Mouse (Mus musculus) limb, embryonic 15.5 days (tissue): ENCODE measurements around the gene Macrod1. TPM values are rescaled to one million over a fixed set of nuclear protein-coding genes. Genes with fewer than 3 reads are reported as not detected.

ENCODE experiments used
- ATAC-seq: fragments of 200-750 bp; cut with Nextera tagmentation; 2 replicates; pipeline ENCODE4 v1.8.0; 2017; ENCODE audit warnings: low read depth, moderate TSS enrichment; ENCODE audit not compliant: insufficient number of reproducible peaks, low FRiP score, low TSS enrichment
- H3K27ac ChIP-seq: fragments of 300-500 bp; sonication (generic); 2 replicates; pipeline ENCODE4 v1.5.1; 2015; ENCODE audit warnings: moderate library complexity, mild to moderate bottlenecking, inconsistent platforms
- H3K27me3 ChIP-seq: fragments of 300-500 bp; sonication (generic); 2 replicates; pipeline ENCODE4 v1.6.1; 2015; ENCODE audit warnings: inconsistent platforms
- H3K36me3 ChIP-seq: fragments of 300-500 bp; sonication (generic); 2 replicates; pipeline ENCODE4 v1.6.1; 2015; ENCODE audit warnings: inconsistent platforms
- H3K4me1 ChIP-seq: fragments of 300-500 bp; sonication (generic); 2 replicates; pipeline ENCODE4 v1.6.1; 2015; ENCODE audit warnings: inconsistent platforms
- H3K4me2 ChIP-seq: fragments of 300-500 bp; sonication (generic); 2 replicates; pipeline ENCODE4 v1.6.1; 2015; ENCODE audit warnings: mild to moderate bottlenecking, inconsistent platforms
- H3K4me3 ChIP-seq: fragments of 300-500 bp; sonication (generic); 2 replicates; pipeline ENCODE4 v1.5.1; 2015; ENCODE audit warnings: mild to moderate bottlenecking, inconsistent platforms
- H3K9ac ChIP-seq: fragments of 300-500 bp; sonication (generic); 2 replicates; pipeline ENCODE4 v1.6.1; 2015; ENCODE audit warnings: inconsistent platforms
- H3K9me3 ChIP-seq: fragments of 300-500 bp; sonication (generic); 2 replicates; pipeline ENCODE4 v1.6.1; 2016; ENCODE audit warnings: inconsistent platforms
- WGBS: fragments of 180-500 bp; shearing (Covaris S2); methylation state at CpG from one replicate; pipeline ENCODE4 v1.1.7; 2015; 5-methylcytosine and 5-hydroxymethylcytosine counted together
- polyA plus RNA-seq: library from polyadenylated mRNA; unstranded; fragments of >200 nt; fragmentation: Nextera tagmentation; extraction: Ambion mirVana; gene quantifications from 2 replicates; pipeline ENCODE4 v1.2.1, GENCODE M21; 2015

The Macrod1 gene
- polyA plus RNA-seq, 1 experiment from 2014 or later, result 18.2 TPM

DNA sequence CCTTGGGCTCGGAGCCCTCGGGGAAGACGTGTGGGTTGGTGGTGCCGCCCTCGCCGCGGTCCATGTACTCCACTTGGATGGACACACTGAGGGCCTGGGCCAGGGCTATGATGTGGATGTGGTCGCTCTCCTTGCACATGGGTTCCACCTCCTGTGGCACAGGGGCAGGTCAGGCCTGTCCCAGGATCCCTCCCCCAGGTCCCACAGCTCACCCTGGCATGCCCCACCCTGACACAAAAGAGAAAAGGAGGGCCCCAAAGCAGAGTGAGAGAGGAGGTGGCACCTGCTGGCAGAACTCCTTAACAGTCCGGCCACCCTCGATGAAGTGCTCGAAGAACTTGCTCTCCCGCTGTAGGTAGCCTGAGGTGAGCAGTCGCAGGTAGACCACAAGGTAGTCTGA, 142.5 kb downstream of the Macrod1 start:
- Histone ChIP-seq H3K27me3 (no peaks in the 10 kb centered on the region), H3K4me1 (peaks cover 35% of the 10 kb centered on the region), H3K36me3 (peaks cover 70% of the 10 kb centered on the region), H3K9me3 (no peaks in the 10 kb centered on the region), H3K9ac (no peak overlapping the region), H3K4me3 (no peak overlapping the region), H3K27ac (no peak overlapping the region), H3K4me2 (no peak overlapping the region)
- whole genome bisulfite sequencing, result 90% methylated on average over 13 of the region's 13 CpGs
- no peak for ATAC-seq

DNA sequence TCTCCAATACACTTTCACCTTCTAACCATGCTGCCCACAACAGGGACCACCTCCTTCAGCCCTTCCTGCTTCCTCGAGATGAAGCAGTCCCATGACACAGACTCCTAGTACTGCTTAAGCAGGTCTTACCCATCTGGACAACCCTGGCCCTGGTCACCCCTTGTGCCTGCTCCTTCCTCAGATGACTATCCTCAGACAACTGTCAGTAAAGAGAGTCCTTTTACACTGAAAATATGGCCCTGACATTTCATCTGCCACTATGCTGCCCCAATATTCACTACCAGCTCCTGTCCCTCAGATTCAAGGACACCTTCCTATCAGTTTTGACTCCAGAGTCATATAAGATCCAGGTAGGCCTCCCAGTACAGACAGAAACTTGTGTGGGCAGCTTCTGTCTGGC, 143.8 kb downstream of the Macrod1 start:
- no peak overlapping the region for H3K9ac ChIP-seq
- no peak for ATAC-seq
- H3K9me3 ChIP-seq, result no peaks in the 10 kb centered on the region
- peaks cover 44% of the 10 kb centered on the region for H3K4me1 ChIP-seq
- H3K36me3 ChIP-seq, result peaks cover 73% of the 10 kb centered on the region
- no peak overlapping the region for H3K4me2 ChIP-seq
- H3K4me3 ChIP-seq, result no peak overlapping the region
- H3K27me3 ChIP-seq, result no peaks in the 10 kb centered on the region
- whole genome bisulfite sequencing, result 67% methylated on average over 1 of the region's 1 CpGs
- no peak overlapping the region for H3K27ac ChIP-seq

DNA sequence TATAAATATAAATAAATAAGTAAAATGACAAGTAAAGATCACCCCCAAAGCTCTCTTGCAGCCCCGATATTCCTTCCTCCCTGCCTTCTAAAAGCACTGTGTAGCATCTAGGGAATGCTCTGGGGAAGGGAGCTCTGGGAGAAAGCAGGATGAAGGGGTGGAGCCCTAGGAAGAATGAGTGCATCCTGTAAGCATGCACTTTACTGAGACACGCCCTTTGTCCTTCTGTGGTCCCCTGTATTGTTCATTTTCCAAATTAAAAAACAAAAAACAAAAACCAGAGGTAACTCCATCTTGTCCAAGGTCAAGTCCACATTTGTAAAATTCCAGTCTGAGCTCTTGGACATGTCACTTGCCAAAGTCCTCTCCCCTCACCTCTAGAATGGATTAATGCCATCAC, 148.3 kb downstream of the Macrod1 start:
- peaks cover 43% of the 10 kb centered on the region for H3K36me3 ChIP-seq
- peak overlapping the region; percentile 87 for H3K9ac ChIP-seq
- no peak for ATAC-seq
- H3K9me3 ChIP-seq, result no peaks in the 10 kb centered on the region
- H3K4me1 ChIP-seq, result peaks cover 29% of the 10 kb centered on the region
- 61% methylated on average over 2 of the region's 2 CpGs for WGBS
- H3K27ac ChIP-seq, result no peak overlapping the region
- peak overlapping the region; percentile 82 for H3K4me3 ChIP-seq
- H3K27me3 ChIP-seq, result no peaks in the 10 kb centered on the region
- H3K4me2 ChIP-seq, result peak overlapping the region; percentile 48

DNA sequence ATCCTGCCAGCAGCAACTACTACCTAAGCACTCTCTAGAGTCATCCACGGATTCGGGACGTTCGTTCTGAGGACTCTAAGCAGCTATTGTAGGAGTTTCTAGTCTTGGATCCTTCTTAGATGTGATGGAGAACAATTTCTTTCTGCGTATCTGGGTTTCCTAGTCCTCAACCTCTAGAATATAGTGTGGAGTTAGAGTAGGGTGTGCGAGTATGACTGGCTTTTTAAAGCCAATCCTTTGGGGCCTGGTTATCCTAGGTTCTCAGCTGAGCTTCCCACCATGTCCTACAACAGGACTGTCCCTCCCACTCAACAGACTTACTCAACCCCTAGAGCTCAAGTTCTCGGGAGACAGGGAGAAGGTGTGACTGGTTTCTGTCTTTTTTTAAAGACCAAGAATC, 148.7 kb downstream of the Macrod1 start:
- Histone ChIP-seq H3K4me1 (peaks cover 29% of the 10 kb centered on the region), H3K9me3 (no peaks in the 10 kb centered on the region), H3K9ac (peak overlapping the region; percentile 87), H3K27ac (peak overlapping the region; percentile 98), H3K36me3 (peaks cover 40% of the 10 kb centered on the region), H3K4me3 (peak overlapping the region; percentile 82), H3K4me2 (peak overlapping the region; percentile 48), H3K27me3 (no peaks in the 10 kb centered on the region)
- 24% methylated on average over 7 of the region's 7 CpGs for WGBS
- ATAC-seq, result no peak

DNA sequence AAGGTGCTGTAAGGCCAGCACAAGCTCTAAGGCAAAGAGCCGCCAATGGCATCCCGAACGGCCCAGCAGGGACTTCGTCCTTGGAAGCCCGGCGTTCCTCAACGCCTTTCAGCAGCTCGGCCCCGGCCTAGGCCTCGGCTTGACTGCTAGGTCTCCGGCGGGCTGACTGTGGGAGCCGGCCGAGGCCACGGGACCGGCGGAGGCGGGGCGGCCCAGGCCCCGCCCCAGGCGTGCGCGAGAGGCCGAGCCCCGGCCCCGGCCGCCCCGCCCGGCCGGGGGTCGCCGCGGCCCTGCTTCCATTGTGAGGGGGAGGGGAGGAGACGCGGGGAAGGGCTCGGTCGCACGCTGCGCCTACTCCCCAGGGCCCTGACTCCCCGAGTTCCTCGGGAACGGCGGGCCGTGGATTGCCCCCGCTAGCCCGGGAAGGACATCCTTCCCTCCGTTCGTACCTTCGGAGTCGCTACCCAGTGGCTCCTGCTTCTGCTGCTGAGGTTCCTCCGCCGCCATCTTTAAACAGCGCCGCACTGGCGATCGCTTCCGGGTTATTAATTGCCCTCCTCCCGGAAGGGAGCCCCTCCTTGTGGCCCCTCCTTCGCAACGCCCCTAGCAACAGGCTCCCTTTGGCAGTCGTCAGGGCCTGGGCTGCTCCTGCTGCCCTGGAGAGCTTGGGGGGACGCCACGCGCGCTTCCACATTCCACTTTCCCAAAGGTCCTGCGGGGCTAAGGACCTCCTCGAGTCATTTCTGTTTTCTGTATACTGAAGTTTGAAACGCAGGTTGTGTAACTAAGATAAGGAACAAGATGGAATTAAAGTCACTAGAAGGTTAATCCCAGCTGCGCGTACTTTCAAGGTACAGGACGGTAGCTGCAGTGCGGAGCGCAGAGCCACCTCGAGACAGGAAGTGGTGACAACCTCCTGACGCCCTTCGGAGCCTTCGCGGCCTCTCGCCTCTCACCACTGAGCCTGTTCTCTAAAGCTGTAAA, 149.4 kb downstream of the Macrod1 start, which contains the start of gene Otub1:
Gene Otub1 (minus strand): TSS at position 564 of the 984 bp plus-strand sequence.
- Histone ChIP-seq H3K27ac (peak within 1 kb of the TSS; percentile 98), H3K9ac (peak within 1 kb of the TSS; percentile 87), H3K27me3 (no peaks in the 10 kb centered on the region), H3K9me3 (no peaks in the 10 kb centered on the region), H3K36me3 (peaks cover 33% of the 10 kb centered on the region), H3K4me3 (peak within 1 kb of the TSS; percentile 82), H3K4me2 (peak within 1 kb of the TSS; percentile 48), H3K4me1 (peaks cover 29% of the 10 kb centered on the region)
- WGBS, result under 1% methylated on average over 71 of the region's 79 CpGs
- ATAC-seq, result peak; percentile 96

DNA sequence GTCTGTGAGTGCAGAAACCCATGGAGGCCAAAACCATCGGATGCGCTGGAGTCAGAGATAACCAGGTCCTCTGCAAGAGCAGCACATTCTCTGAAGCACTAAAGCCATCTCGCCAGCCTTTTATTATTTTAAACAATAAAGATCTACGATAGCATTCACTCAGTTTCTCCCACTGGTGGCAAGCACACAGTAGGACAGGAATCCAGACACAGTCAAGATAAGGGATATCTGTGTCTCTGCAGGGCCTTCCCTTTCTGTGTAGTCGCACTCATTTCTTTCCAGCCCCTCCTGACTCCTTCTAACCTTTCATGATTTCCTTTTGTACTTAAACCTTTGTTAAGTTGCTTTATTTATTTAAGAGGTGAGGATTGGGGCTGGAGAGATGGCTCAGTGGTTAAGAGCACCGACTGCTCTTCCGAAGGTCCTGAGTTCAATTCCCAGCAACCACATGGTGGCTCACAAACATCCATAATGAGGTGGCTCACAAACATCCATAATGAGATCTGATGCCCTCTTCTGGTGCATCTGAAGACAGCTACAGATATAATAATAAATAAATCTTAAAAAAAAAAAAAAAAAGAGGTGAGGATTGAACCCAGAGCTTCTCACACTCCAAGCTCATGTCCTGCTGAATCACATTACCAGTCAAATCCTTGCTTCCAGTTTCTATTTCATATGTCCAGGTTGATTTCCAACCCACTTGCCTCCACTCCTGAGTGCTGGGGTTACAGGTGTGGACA, 153.5 kb downstream of the Macrod1 start:
- Histone ChIP-seq H3K4me1 (peaks cover 23% of the 10 kb centered on the region), H3K9me3 (no peaks in the 10 kb centered on the region), H3K4me3 (no peak overlapping the region), H3K27me3 (no peaks in the 10 kb centered on the region), H3K27ac (no peak overlapping the region), H3K36me3 (peaks cover 32% of the 10 kb centered on the region), H3K4me2 (no peak overlapping the region), H3K9ac (no peak overlapping the region)
- 94% methylated on average over 7 of the region's 7 CpGs for WGBS
- no peak for ATAC-seq

DNA sequence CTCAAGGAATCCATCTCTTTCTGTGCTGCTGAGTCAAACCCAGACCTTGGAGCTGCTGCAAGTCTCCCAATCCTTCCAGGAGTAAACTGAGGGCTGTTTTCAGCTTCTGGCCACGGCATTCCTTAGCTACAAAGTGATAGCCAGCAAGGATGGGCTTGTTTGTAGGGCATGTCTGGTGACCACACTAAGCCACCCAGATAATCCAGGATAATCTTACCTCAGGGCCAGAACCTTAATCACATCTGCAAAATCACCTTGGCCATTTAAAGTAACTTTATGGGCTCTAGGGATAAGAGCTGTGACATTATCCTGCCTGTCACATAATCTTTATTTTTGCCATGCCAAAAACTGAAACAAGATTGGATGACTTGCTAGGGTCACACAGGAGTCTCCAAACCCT, 155.6 kb downstream of the Macrod1 start:
- Histone ChIP-seq H3K36me3 (peaks cover 42% of the 10 kb centered on the region), H3K9me3 (no peaks in the 10 kb centered on the region), H3K4me1 (peaks cover 27% of the 10 kb centered on the region), H3K4me2 (no peak overlapping the region), H3K4me3 (no peak overlapping the region), H3K27ac (no peak overlapping the region), H3K27me3 (no peaks in the 10 kb centered on the region), H3K9ac (no peak overlapping the region)
- WGBS, result 89% methylated on average over 1 of the region's 1 CpGs
- no peak for ATAC-seq

DNA sequence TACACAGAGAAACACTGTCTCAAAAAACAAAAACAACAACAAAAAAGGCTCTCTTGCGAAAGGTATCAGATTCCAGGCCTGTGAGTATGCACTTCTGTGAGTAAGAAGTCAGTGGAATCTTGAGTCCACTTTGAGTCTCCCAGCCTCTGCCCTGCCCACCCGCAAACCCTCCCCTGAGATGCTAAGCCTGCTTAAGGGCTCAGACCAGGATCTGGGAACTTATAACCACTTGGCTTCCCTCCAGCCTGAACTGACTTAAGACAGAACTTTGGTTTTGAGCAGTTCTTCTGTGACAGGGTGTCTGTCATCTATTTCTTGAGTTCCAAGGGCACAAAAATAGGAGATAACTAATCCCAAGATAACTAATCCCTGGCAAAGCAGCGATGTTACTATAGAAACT, 156.4 kb downstream of the Macrod1 start:
- Histone ChIP-seq H3K9me3 (no peaks in the 10 kb centered on the region), H3K4me2 (no peak overlapping the region), H3K27ac (no peak overlapping the region), H3K27me3 (no peaks in the 10 kb centered on the region), H3K36me3 (peaks cover 42% of the 10 kb centered on the region), H3K9ac (no peak overlapping the region), H3K4me1 (peaks cover 31% of the 10 kb centered on the region), H3K4me3 (no peak overlapping the region)
- ATAC-seq, result no peak
- 93% methylated on average over 3 of the region's 3 CpGs for WGBS

DNA sequence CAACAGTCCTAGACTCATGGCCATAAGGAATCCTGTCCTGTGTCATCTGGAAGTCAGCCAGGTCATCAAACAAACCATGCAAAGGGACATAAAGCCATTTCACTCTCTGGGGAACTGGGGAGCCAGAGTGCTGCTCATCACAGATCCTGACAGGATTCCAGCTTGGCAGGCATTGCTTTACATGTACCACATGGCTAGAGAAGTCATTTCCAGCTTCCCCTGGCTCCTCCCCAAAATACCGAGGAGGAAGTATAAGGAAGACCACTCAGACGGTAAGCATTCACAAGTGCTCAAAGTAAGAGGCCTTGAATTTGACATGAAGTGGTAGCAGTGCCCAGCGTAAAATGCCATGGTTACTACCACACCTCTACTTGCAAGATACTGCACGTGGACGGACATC, 157.9 kb downstream of the Macrod1 start:
- no peak for ATAC-seq
- H3K9ac ChIP-seq, result no peak overlapping the region
- H3K4me1 ChIP-seq, result peaks cover 34% of the 10 kb centered on the region
- H3K27ac ChIP-seq, result no peak overlapping the region
- H3K9me3 ChIP-seq, result no peaks in the 10 kb centered on the region
- H3K27me3 ChIP-seq, result no peaks in the 10 kb centered on the region
- H3K4me3 ChIP-seq, result no peak overlapping the region
- peaks cover 42% of the 10 kb centered on the region for H3K36me3 ChIP-seq
- WGBS, result 89% methylated on average over 5 of the region's 5 CpGs
- no peak overlapping the region for H3K4me2 ChIP-seq

DNA sequence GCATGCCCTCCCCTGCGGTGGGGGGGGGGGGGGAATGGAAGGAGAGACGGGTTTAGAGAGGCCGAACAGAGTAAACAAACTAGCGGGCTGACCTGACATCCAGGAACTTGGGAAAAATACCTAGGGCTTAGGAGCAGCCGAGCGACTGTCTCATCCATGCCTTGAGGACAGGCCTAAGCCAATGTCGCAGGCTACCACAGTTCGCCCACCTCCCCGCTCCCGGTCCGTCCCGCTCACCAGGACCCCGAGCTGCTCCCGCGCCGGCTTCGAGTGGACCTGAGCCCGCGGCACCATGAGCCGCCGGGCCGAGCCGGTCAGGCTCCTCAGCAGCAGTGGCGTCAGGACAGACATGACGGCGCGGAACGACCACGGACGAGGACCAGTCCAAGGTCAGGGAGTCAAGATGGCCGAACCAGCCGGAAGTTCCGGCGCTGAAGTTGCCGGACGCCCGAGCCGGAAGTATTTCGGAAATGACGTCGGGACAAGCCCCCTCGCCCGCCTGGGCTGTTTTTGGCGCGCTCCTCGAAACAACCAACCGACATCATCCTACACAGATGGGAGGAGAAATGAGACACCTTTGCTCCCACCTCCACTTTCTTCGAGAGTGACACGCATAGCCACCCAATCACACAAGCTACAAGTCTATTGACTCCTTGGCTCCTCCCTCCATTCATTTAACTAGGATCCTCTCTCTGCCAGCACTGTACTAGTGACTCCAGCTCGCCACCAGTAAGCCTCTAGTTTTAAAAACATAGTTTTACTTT, 160.7 kb downstream of the Macrod1 start, which contains the start of gene Cox8a:
Gene Cox8a (minus strand): TSS at position 455 of the 764 bp plus-strand sequence.
- peak within 1 kb of the TSS; percentile 65 for H3K4me2 ChIP-seq
- H3K4me3 ChIP-seq, result peak within 1 kb of the TSS; percentile 84
- no peaks in the 10 kb centered on the region for H3K27me3 ChIP-seq
- peaks cover 34% of the 10 kb centered on the region for H3K4me1 ChIP-seq
- ATAC-seq, result peak; percentile 96
- peak within 1 kb of the TSS; percentile 76 for H3K9ac ChIP-seq
- peak within 1 kb of the TSS; percentile 87 for H3K27ac ChIP-seq
- no peaks in the 10 kb centered on the region for H3K9me3 ChIP-seq
- peaks cover 31% of the 10 kb centered on the region for H3K36me3 ChIP-seq
- WGBS, result 0% methylated on average over 50 of the region's 50 CpGs

DNA sequence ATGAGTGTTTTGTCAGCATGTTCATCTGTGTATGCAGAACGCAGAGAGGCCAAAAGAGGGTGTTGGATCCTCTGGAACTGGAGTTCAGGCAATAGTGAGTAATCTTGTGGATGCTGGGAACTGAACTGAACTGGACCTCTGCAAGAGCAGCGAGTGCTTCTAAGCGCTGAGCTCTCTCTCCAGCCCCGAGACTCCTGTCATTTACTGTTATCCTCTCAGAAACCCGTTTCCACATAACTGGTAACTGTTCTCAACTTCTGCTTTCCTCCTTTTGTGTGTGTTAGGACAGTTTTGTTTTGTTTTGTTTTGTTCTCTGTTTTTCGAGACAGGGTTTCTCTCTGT, 161.3 kb downstream of the Macrod1 start:
- H3K4me2 ChIP-seq, result peak overlapping the region; percentile 48
- 11% methylated on average over 6 of the region's 6 CpGs for WGBS
- 0 out of 2 replicates have a peak, but pooled peaks have one; percentile 4 for ATAC-seq
- H3K4me1 ChIP-seq, result peaks cover 34% of the 10 kb centered on the region
- H3K27ac ChIP-seq, result peak overlapping the region; percentile 50; the same call in 1 of the 2 replicates
- peak overlapping the region; percentile 84 for H3K4me3 ChIP-seq
- H3K36me3 ChIP-seq, result peaks cover 30% of the 10 kb centered on the region
- H3K9me3 ChIP-seq, result no peaks in the 10 kb centered on the region
- H3K27me3 ChIP-seq, result no peaks in the 10 kb centered on the region
- H3K9ac ChIP-seq, result no peak overlapping the region
